In genomic region chr19:36696601-36697122, GRCm38 (mm10) we compare ENCODE assay signal across 9 mouse cellular contexts. TPM values are rescaled to one million over a fixed set of nuclear protein-coding genes. Genes with fewer than 3 reads are reported as not detected.
DNase-seq lines count a peak whose midpoint lies in the region; ATAC-seq lines count a peak whose summit lies in the region.
"Had no signal": no experiment of that assay in that cellular context is flagged by ENCODE, and none has a peak within 500 bp of the region (broad histone marks: within the 10 kb centered on the region; RNA-seq: fewer than 3 reads in every experiment).

No protein-coding gene starts in this region.

- H3K9ac ChIP-seq in forebrain, embryonic 11.5 days (ENCODE audit: low read length), result no peak overlapping the region
- no peak overlapping the region for H3K9ac ChIP-seq in embryonic facial prominence, embryonic 12.5 days
- no peak overlapping the region for H3K9ac ChIP-seq in hindbrain, embryonic 16.5 days (ENCODE audit: low read depth, low read length)

- H3K9me3 ChIP-seq in forebrain, embryonic 10.5 days, result no peaks in the 10 kb centered on the region
- no peaks in the 10 kb centered on the region for H3K9me3 ChIP-seq in forebrain, embryonic 11.5 days (ENCODE audit: control insufficient read depth, low read length)
- H3K9me3 ChIP-seq in embryonic facial prominence, embryonic 12.5 days, result no peaks in the 10 kb centered on the region
- H3K9me3 ChIP-seq in hindbrain, embryonic 16.5 days (ENCODE audit: control insufficient read depth, low read length), result no peaks in the 10 kb centered on the region
- H3K9me3 ChIP-seq in midbrain, embryonic 10.5 days (replicated peaks), result no peaks in the 10 kb centered on the region; the same call in 1 of the 2 replicates

- ATAC-seq in forebrain, embryonic 11.5 days (replicated peaks; ENCODE audit: low FRiP score), result no peak
- ATAC-seq in embryonic facial prominence, embryonic 12.5 days (ENCODE audit: insufficient number of reproducible peaks, insufficient read depth, low FRiP score, low TSS enrichment), result 0 out of 2 replicates have a peak, but pooled peaks have one; percentile 39
- peak; percentile 91 for ATAC-seq in hindbrain, embryonic 16.5 days

- 88% methylated on average over 7 of the region's 7 CpGs for WGBS in forebrain, embryonic 10.5 days
- WGBS in forebrain, embryonic 11.5 days, result 80% methylated on average over 7 of the region's 7 CpGs
- WGBS in embryonic facial prominence, embryonic 12.5 days, result 60% methylated on average over 7 of the region's 7 CpGs
- 24% methylated on average over 7 of the region's 7 CpGs for whole genome bisulfite sequencing in hindbrain, embryonic 16.5 days
- WGBS in midbrain, embryonic 10.5 days, result 81% methylated on average over 7 of the region's 7 CpGs

- no peak overlapping the region for H3K4me3 ChIP-seq in forebrain, embryonic 10.5 days
- H3K4me3 ChIP-seq in forebrain, embryonic 11.5 days (ENCODE audit: low read depth, low read length), result no peak overlapping the region
- no peak overlapping the region for H3K4me3 ChIP-seq in embryonic facial prominence, embryonic 12.5 days
- H3K4me3 ChIP-seq in hindbrain, embryonic 16.5 days (ENCODE audit: low read length), result no peak overlapping the region
- no peak overlapping the region for H3K4me3 ChIP-seq in midbrain, embryonic 10.5 days

- no peak overlapping the region for H3K4me2 ChIP-seq in forebrain, embryonic 11.5 days (ENCODE audit: low read depth, low read length, severe bottlenecking)
- no peak overlapping the region for H3K4me2 ChIP-seq in embryonic facial prominence, embryonic 12.5 days (replicated peaks)
- H3K4me2 ChIP-seq in hindbrain, embryonic 16.5 days (ENCODE audit: low read length), result no peak overlapping the region
- H3K4me2 ChIP-seq: liver, embryonic 11.5 days had no signal

- no peaks in the 10 kb centered on the region for H3K27me3 ChIP-seq in forebrain, embryonic 10.5 days (ENCODE audit: poor library complexity, severe bottlenecking)
- no peaks in the 10 kb centered on the region for H3K27me3 ChIP-seq in forebrain, embryonic 11.5 days (ENCODE audit: control insufficient read depth, insufficient read depth, low read length)
- no peaks in the 10 kb centered on the region for H3K27me3 ChIP-seq in embryonic facial prominence, embryonic 12.5 days
- H3K27me3 ChIP-seq in hindbrain, embryonic 16.5 days (replicated peaks; ENCODE audit: control insufficient read depth, insufficient read depth, low read length), result no peaks in the 10 kb centered on the region
- H3K27me3 ChIP-seq in midbrain, embryonic 10.5 days (ENCODE audit: low read depth, poor library complexity, severe bottlenecking), result no peaks in the 10 kb centered on the region

- H3K4me1 ChIP-seq in forebrain, embryonic 10.5 days, result no peaks in the 10 kb centered on the region
- H3K4me1 ChIP-seq in forebrain, embryonic 11.5 days (replicated peaks; ENCODE audit: control insufficient read depth, insufficient read depth, low read length), result no peaks in the 10 kb centered on the region
- H3K4me1 ChIP-seq in embryonic facial prominence, embryonic 12.5 days, result peaks cover 9% of the 10 kb centered on the region
- H3K4me1 ChIP-seq in hindbrain, embryonic 16.5 days (ENCODE audit: control insufficient read depth, insufficient read depth, low read depth, low read length), result peaks cover 2% of the 10 kb centered on the region
- H3K4me1 ChIP-seq in midbrain, embryonic 10.5 days, result peaks cover 4% of the 10 kb centered on the region; the same call in 1 of the 2 replicates

- DNase-seq in forebrain, embryonic 10.5 days (ENCODE audit: extremely low spot score, low spot score), result no peak
- no peak for DNase-seq in forebrain, embryonic 11.5 days (ENCODE audit: low spot score)
- no peak for DNase-seq in midbrain, embryonic 10.5 days (ENCODE audit: low spot score)
- no peak for DNase-seq in testis, postnatal 14 days (ENCODE audit: low spot score)
- DNase-seq in ovary, postnatal 36 days (ENCODE audit: low spot score), result no peak
- DNase-seq in right cerebral cortex, postnatal 4 days, result no peak

- H3K36me3 ChIP-seq in forebrain, embryonic 10.5 days (replicated peaks), result no peaks in the 10 kb centered on the region
- no peaks in the 10 kb centered on the region for H3K36me3 ChIP-seq in forebrain, embryonic 11.5 days (ENCODE audit: control insufficient read depth, insufficient read depth, low read length)
- H3K36me3 ChIP-seq in embryonic facial prominence, embryonic 12.5 days, result no peaks in the 10 kb centered on the region
- H3K36me3 ChIP-seq in hindbrain, embryonic 16.5 days (ENCODE audit: control insufficient read depth, insufficient read depth, low read length), result no peaks in the 10 kb centered on the region
- H3K36me3 ChIP-seq in midbrain, embryonic 10.5 days, result no peaks in the 10 kb centered on the region

- peak overlapping the region; percentile 6; the same call in 1 of the 2 replicates for H3K27ac ChIP-seq in forebrain, embryonic 10.5 days
- H3K27ac ChIP-seq in forebrain, embryonic 11.5 days (ENCODE audit: low read depth, low read length), result no peak overlapping the region
- peak overlapping the region; percentile 57 for H3K27ac ChIP-seq in embryonic facial prominence, embryonic 12.5 days
- H3K27ac ChIP-seq in hindbrain, embryonic 16.5 days (ENCODE audit: low read depth, low read length), result peak overlapping the region; percentile 60
- peak overlapping the region; percentile 33; the same call in 1 of the 2 replicates for H3K27ac ChIP-seq in midbrain, embryonic 10.5 days (replicated peaks)

RNA-seq across cellular contexts. Expression of gene Ppp1r3c, which starts 39.8 kb away (rescaled TPM):
- 1.3 and 1.5 TPM in 2 replicates for polyA plus RNA-seq in forebrain, embryonic 10.5 days (2016; fragmentation: Nextera tagmentation; extraction: Ambion mirVana)
- polyA plus RNA-seq in forebrain, embryonic 11.5 days (2014; fragmentation: Nextera tagmentation; extraction: Ambion mirVana), result 2.0 and 2.1 TPM in 2 replicates
- 5.9 and 6.2 TPM in 2 replicates for polyA plus RNA-seq in embryonic facial prominence, embryonic 12.5 days (2016; fragmentation: Nextera tagmentation; extraction: Ambion mirVana)
- polyA plus RNA-seq in hindbrain, embryonic 16.5 days (2015; fragmentation: Nextera tagmentation; extraction: Ambion mirVana), result 27.2 and 30.6 TPM in 2 replicates
- polyA plus RNA-seq in midbrain, embryonic 10.5 days (2016; fragmentation: Nextera tagmentation; extraction: Ambion mirVana), result 1.6 and 2.0 TPM in 2 replicates
